Mouse (Mus musculus) neural tube, embryonic 14.5 days (tissue): ENCODE measurements around the gene Zfp276. TPM values are rescaled to one million over a fixed set of nuclear protein-coding genes. Genes with fewer than 3 reads are reported as not detected.
"Not testable (repeated sequence)": the region's sequence is repeated elsewhere in the genome, so short reads cannot be mapped to it uniquely, and the experiment has no call there.

Source experiments
- ATAC-seq: fragments of 200-750 bp; cut with Nextera tagmentation; 2 replicates; pipeline ENCODE4 v1.8.0; 2017; ENCODE audit warnings: low read depth, mild to moderate bottlenecking, moderate TSS enrichment, moderate library complexity
- H3K27ac ChIP-seq: fragments of 300-500 bp; sonication (generic); 2 replicates; pipeline ENCODE4 v1.5.1; 2014; ENCODE audit warnings: low read depth, mild to moderate bottlenecking, control low read depth, low read length, moderate library complexity, mixed read lengths
- H3K27me3 ChIP-seq: fragments of 300-500 bp; sonication (generic); 2 replicates; pipeline ENCODE4 v1.6.1; 2014; ENCODE audit warnings: low read length; ENCODE audit not compliant: control insufficient read depth, insufficient read depth
- H3K36me3 ChIP-seq: fragments of 300-500 bp; sonication (generic); 2 replicates; pipeline ENCODE4 v1.6.1; 2014; ENCODE audit warnings: low read length, mixed read lengths; ENCODE audit not compliant: control insufficient read depth, insufficient read depth
- H3K4me1 ChIP-seq: fragments of 300-500 bp; sonication (generic); 2 replicates; pipeline ENCODE4 v1.6.1; 2014; ENCODE audit warnings: low read length; ENCODE audit not compliant: control insufficient read depth, insufficient read depth
- H3K4me2 ChIP-seq: fragments of 300-500 bp; sonication (generic); 2 replicates; pipeline ENCODE4 v1.6.1; 2014; ENCODE audit warnings: mild to moderate bottlenecking, low read depth, low read length, control low read depth
- H3K4me3 ChIP-seq: fragments of 300-500 bp; sonication (generic); 2 replicates; pipeline ENCODE4 v1.5.1; 2014; ENCODE audit warnings: low read depth, low read length, control low read depth, mixed read lengths
- H3K9ac ChIP-seq: fragments of 300-500 bp; sonication (generic); replicated peaks from 2 replicates; pipeline ENCODE4 v1.6.1; 2014; ENCODE audit warnings: low read depth, mild to moderate bottlenecking, control low read depth, low read length, mixed read lengths
- H3K9me3 ChIP-seq: fragments of 300-500 bp; sonication (generic); 2 replicates; pipeline ENCODE4 v1.6.1; 2016; ENCODE audit warnings: low read length; ENCODE audit not compliant: control insufficient read depth
- WGBS: fragments of 180-500 bp; shearing (Covaris S2); extraction: QIAGEN DNeasy Blood & Tissue Kit; methylation state at CpG from one replicate; pipeline ENCODE4 v1.1.7; 2014; 5-methylcytosine and 5-hydroxymethylcytosine counted together
- polyA plus RNA-seq: library from polyadenylated mRNA; unstranded; fragments of >200 nt; fragmentation: Nextera tagmentation; extraction: Ambion mirVana; gene quantifications from 2 replicates; pipeline ENCODE4 v1.2.1, GENCODE M21; 2014

The Zfp276 gene
- polyA plus RNA-seq, 1 experiment from 2014 or later: 17.1 TPM

GRCm38 (mm10) chr8:123228416-123228815 is 25.6 kb upstream of the Zfp276 start:
- no peaks in the 10 kb centered on the region for H3K9me3 ChIP-seq
- ATAC-seq: no peak
- H3K9ac ChIP-seq: no peak overlapping the region
- H3K4me3 ChIP-seq: no peak overlapping the region
- peaks cover 14% of the 10 kb centered on the region for H3K4me1 ChIP-seq
- H3K4me2 ChIP-seq: no peak overlapping the region
- no peak overlapping the region for H3K27ac ChIP-seq
- 90% methylated on average over 1 of the region's 1 CpGs for WGBS
- peaks cover 3% of the 10 kb centered on the region; the same call in 1 of the 2 replicates for H3K36me3 ChIP-seq
- H3K27me3 ChIP-seq: no peaks in the 10 kb centered on the region

DNA sequence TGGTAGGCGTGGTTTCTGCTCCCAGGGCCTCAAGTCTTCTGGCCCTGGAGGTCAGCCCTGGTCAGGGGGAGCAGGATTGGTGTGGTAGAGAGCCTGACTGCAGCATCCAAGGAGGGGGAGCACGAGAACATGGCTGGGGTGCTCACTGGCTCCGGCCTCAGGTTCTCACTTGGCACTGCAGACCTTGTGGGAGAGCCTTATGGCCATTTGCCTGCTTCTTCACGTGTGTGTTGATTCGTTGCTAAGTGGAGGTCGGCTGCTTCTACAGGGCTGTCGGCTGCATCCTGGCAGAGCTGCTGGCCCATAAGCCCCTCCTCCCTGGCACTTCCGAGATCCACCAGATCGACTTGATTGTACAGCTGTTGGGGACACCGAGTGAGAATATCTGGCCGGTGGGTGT is 23.7 kb upstream of the Zfp276 start:
- not testable (repeated sequence) for H3K9ac ChIP-seq, ATAC-seq, H3K4me2 ChIP-seq, H3K27me3 ChIP-seq, H3K9me3 ChIP-seq, H3K36me3 ChIP-seq, H3K4me3 ChIP-seq, H3K27ac ChIP-seq, H3K4me1 ChIP-seq
- 87% methylated on average over 10 of the region's 11 CpGs for WGBS

DNA sequence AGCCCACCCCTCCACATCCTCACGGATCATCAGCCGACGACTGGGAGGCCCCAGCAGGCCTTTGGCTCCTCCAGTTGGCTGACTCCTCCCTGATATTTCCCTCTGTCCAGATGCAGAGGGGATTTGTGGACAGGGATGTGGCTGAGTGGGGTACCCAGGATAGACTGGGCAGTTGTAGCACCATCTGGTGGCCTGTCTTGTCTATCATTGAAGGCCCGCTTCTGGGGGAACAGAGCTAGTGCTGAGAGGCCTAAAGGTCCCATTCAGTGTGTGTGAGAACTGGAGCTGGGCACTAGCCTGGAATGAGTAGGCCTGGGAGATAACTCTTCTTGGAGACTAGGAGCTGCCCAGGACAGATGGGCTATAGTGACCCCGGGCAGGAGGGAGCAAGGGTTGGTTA is 22.3 kb upstream of the Zfp276 start:
- no peak for ATAC-seq
- no peaks in the 10 kb centered on the region for H3K27me3 ChIP-seq
- H3K9ac ChIP-seq: no peak overlapping the region
- H3K4me3 ChIP-seq: no peak overlapping the region
- 63% methylated on average over 5 of the region's 5 CpGs for WGBS
- H3K36me3 ChIP-seq: peaks cover 3% of the 10 kb centered on the region; the same call in 1 of the 2 replicates
- H3K9me3 ChIP-seq: no peaks in the 10 kb centered on the region
- no peak overlapping the region for H3K4me2 ChIP-seq
- H3K27ac ChIP-seq: no peak overlapping the region
- H3K4me1 ChIP-seq: peaks cover 3% of the 10 kb centered on the region; the same call in 1 of the 2 replicates

GRCm38 (mm10) chr8:123232553-123232952 is 21.4 kb upstream of the Zfp276 start:
- H3K4me2 ChIP-seq: no peak overlapping the region
- no peak for ATAC-seq
- no peaks in the 10 kb centered on the region for H3K27me3 ChIP-seq
- 0 out of 2 replicates have a peak, but pooled peaks cover 2% of the 10 kb centered on the region for H3K36me3 ChIP-seq
- H3K4me3 ChIP-seq: no peak overlapping the region
- H3K4me1 ChIP-seq: peaks cover 3% of the 10 kb centered on the region; the same call in 1 of the 2 replicates
- H3K27ac ChIP-seq: no peak overlapping the region
- no peak overlapping the region for H3K9ac ChIP-seq
- no peaks in the 10 kb centered on the region for H3K9me3 ChIP-seq
- 23% methylated on average over 7 of the region's 7 CpGs for WGBS

- WGBS: 46% methylated on average over 11 of the region's 13 CpGs
- no peak overlapping the region for H3K9ac ChIP-seq
Observed at GRCm38 (mm10) chr8:123233300-123233699, 20.7 kb upstream of the Zfp276 start.

GRCm38 (mm10) chr8:123233760-123234159 is 20.2 kb upstream of the Zfp276 start:
- Histone ChIP-seq H3K4me1 (peaks cover 3% of the 10 kb centered on the region; the same call in 1 of the 2 replicates), H3K4me3 (no peak overlapping the region), H3K4me2 (no peak overlapping the region), H3K27me3 (no peaks in the 10 kb centered on the region), H3K36me3 (no peaks in the 10 kb centered on the region), H3K27ac (no peak overlapping the region), H3K9ac (no peak overlapping the region), H3K9me3 (no peaks in the 10 kb centered on the region)
- WGBS: 79% methylated on average over 11 of the region's 11 CpGs
- ATAC-seq: no peak

More at GRCm38 (mm10) chr8:123233300-123233699, 20.7 kb upstream of the Zfp276 start:
- no peaks in the 10 kb centered on the region for H3K36me3 ChIP-seq
- no peak overlapping the region for H3K4me3 ChIP-seq
- no peaks in the 10 kb centered on the region for H3K27me3 ChIP-seq
- no peak overlapping the region for H3K4me2 ChIP-seq
- no peaks in the 10 kb centered on the region for H3K9me3 ChIP-seq
- H3K27ac ChIP-seq: no peak overlapping the region
- peaks cover 3% of the 10 kb centered on the region; the same call in 1 of the 2 replicates for H3K4me1 ChIP-seq
- ATAC-seq: peak; percentile 35; the same call in 1 of the 2 replicates

- H3K4me1 ChIP-seq: peaks cover 3% of the 10 kb centered on the region; the same call in 1 of the 2 replicates
- H3K4me2 ChIP-seq: peak overlapping the region; percentile 52
- H3K27ac ChIP-seq: no peak overlapping the region
- H3K9me3 ChIP-seq: no peaks in the 10 kb centered on the region
- WGBS: 29% methylated on average over 13 of the region's 13 CpGs
- no peak for ATAC-seq
- peak overlapping the region; percentile 31 for H3K4me3 ChIP-seq
- no peak overlapping the region for H3K9ac ChIP-seq
- H3K36me3 ChIP-seq: no peaks in the 10 kb centered on the region
- no peaks in the 10 kb centered on the region for H3K27me3 ChIP-seq
Observed at GRCm38 (mm10) chr8:123234918-123235519, 19.0 kb upstream of the Zfp276 start.

DNA sequence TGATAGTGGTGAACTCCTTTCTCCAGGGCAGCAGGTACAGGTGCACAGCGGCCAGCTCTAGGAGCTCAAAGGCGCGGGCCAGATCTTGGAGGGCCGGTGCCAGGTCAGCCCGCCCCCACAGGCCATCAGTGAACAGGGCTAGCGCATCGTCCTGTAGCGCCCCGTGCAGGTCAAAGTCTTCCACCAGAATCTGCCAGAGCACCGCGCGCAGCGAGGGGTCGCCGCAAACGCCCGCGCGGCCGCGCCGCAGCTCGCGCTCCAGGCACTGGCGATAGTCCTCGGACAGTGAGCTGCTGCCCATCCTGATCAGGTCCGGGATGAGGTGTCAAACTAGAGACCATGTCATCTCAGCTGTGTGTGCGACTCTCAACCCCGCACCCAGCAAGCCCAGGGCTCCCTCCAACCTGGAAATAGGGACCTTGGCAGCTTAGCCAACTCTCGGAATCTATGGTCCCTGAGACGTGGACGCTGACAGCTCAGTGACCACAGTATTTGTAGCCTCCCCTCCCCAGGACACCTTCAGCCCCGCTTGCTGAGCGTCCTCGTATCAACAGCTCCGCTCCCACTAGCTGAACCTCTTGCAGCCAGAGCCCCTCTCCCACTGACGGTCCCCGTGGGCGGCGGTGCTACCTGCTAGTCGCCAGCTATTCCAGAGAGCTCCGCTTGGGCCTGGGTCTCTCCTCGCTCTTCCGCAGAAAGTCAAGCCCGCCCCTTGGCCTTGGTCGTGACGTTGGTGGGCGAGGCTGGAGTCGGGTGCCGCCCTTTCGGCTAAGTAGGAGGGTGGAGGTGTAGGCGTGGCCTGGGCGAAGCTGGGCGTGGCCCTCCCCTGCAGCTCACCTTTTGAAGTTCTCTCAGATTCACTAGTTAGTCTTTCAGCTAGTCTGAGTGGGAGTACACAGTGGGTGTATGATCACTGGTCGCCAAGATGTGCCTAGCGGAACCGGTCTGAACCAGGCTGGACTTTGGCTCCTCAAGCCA is 18.2 kb upstream of the Zfp276 start, which contains the start of gene Spata2l:
Gene Spata2l (minus strand): TSS at position 714 of the 978 bp plus-strand sequence.
- WGBS: 1% methylated on average over 57 of the region's 57 CpGs
- H3K9me3 ChIP-seq: no peaks in the 10 kb centered on the region
- H3K27ac ChIP-seq: no peak within 1 kb of the TSS
- peak; percentile 77 for ATAC-seq
- peak within 1 kb of the TSS; percentile 52 for H3K4me2 ChIP-seq
- peak within 1 kb of the TSS; percentile 35 for H3K9ac ChIP-seq
- H3K4me3 ChIP-seq: peak within 1 kb of the TSS; percentile 31
- no peaks in the 10 kb centered on the region for H3K36me3 ChIP-seq
- no peaks in the 10 kb centered on the region for H3K27me3 ChIP-seq
- H3K4me1 ChIP-seq: peaks cover 3% of the 10 kb centered on the region; the same call in 1 of the 2 replicates
